Mouse (Mus musculus) B cell, adult 67 days (primary cell): Measurements from ENCODE around the gene Adamts6. TPM values are rescaled to one million over a fixed set of nuclear protein-coding genes. Genes with fewer than 3 reads are reported as not detected.

ENCODE experiments used
- total RNA-seq, 2 experiments: library from RNA; stranded (reverse); gene quantifications; 4 replicates each; pipeline ENCODE4 v1.2.4; 2023

Gene Adamts6
- total RNA-seq, result 10 to 100 TPM; 20.6 to 22.8 TPM

GRCm38 (mm10) chr13:104287366-104288225, at the start of gene Adamts6:
TSS of gene Adamts6 (plus strand) at chr13:104287835.

Other genes starting within 250 kb of the Adamts6 start
- 10 to 100 TPM; 16.5 to 20.6 TPM for gene Nln, start 178.2 kb upstream of the Adamts6 start, total RNA-seq
- not detected for gene Sgtb, start 178.1 kb upstream of the Adamts6 start, total RNA-seq
- gene Trappc13, start 109.4 kb upstream of the Adamts6 start, total RNA-seq, result 10 to 100 TPM; 30.0 to 34.9 TPM
- gene Trim23, start 109.0 kb upstream of the Adamts6 start, total RNA-seq, result 10 to 100 TPM; 12.9 to 17.6 TPM
- 1 to 10 TPM; 8.7 to 10.0 TPM for gene Cenpk, start 59.2 kb upstream of the Adamts6 start, total RNA-seq
- gene Ppwd1, start 59.0 kb upstream of the Adamts6 start, total RNA-seq, result 10 to 100 TPM; 41.3 to 41.8 TPM